ENCODE assay signal across 13 mouse cellular contexts in genomic region chr6:103201605-103202004, GRCm38 (mm10).
DNase-seq lines count a peak whose midpoint lies in the region; ATAC-seq and TF ChIP-seq lines count a peak whose summit lies in the region.
"Had no signal": no experiment of that assay in that cellular context is flagged by ENCODE, and none has a peak within 500 bp of the region (broad histone marks: within the 10 kb centered on the region; RNA-seq: fewer than 3 reads in every experiment).

No protein-coding gene starts in this region.

- no peaks in the 10 kb centered on the region for H3K4me1 ChIP-seq in lung, embryonic 14.5 days (ENCODE audit: insufficient read depth)
- H3K4me1 ChIP-seq: embryonic facial prominence, embryonic 15.5 days had no signal

- DNase-seq in gastrocnemius, adult 2 months: no peak
- DNase-seq in gastrocnemius, postnatal 4 days (ENCODE audit: low spot score in 2 of 2): no peak
- peak; percentile 86 for DNase-seq in lung, embryonic 14.5 days
- no peak for DNase-seq in lung, adult 18-20 months
- DNase-seq in embryo, embryonic 10.5 days (ENCODE audit: low spot score): peak; percentile 81
- DNase-seq in retina, embryonic 14.5 days (ENCODE audit: low spot score): peak; percentile 83
- no peak for DNase-seq in heart, postnatal 10 days
- DNase-seq in urinary bladder, postnatal 25 days (ENCODE audit: low spot score): no peak
- DNase-seq: adrenal gland, postnatal 25 days; kidney, adult 8-10 months had no signal

- no peak for ATAC-seq in lung, embryonic 14.5 days (ENCODE audit: insufficient read depth)

- no peak overlapping the region for H3K27ac ChIP-seq in gastrocnemius, adult 2 months
- H3K27ac ChIP-seq in lung, embryonic 14.5 days (ENCODE audit: low read depth): no peak overlapping the region
- H3K27ac ChIP-seq: embryonic facial prominence, embryonic 15.5 days; liver, embryonic 14.5 days; neural tube, embryonic 13.5 days had no signal

- H3K9ac ChIP-seq in lung, embryonic 14.5 days: no peak overlapping the region
- H3K9ac ChIP-seq: embryonic facial prominence, embryonic 15.5 days; liver, embryonic 14.5 days; neural tube, embryonic 13.5 days had no signal

- H3K4me2 ChIP-seq in lung, embryonic 14.5 days: no peak overlapping the region
- H3K4me2 ChIP-seq: embryonic facial prominence, embryonic 15.5 days; neural tube, embryonic 13.5 days had no signal

- intact Hi-C loops in gastrocnemius, adult 2 months (cut with DNase I): no loop called here
- intact Hi-C loops in heart, postnatal 10 days (cut with DNase I): loop anchor here (10.0 kb wide), 1 partner anchor 1547 kb away; no protein-coding TSS in a partner anchor

- no peaks in the 10 kb centered on the region for H3K9me3 ChIP-seq in lung, embryonic 14.5 days (ENCODE audit: low read depth, low read length)
- H3K9me3 ChIP-seq: embryonic facial prominence, embryonic 15.5 days; neural tube, embryonic 13.5 days had no signal

- 8% methylated on average over 1 of the region's 1 CpGs for WGBS in lung, embryonic 14.5 days

- H3K27me3 ChIP-seq in lung, embryonic 14.5 days (ENCODE audit: insufficient read depth, low read length): no peaks in the 10 kb centered on the region
- H3K27me3 ChIP-seq: embryonic facial prominence, embryonic 15.5 days; neural tube, embryonic 13.5 days had no signal

- TF ChIP-seq CTCF in gastrocnemius, adult 2 months (IDR thresholded peaks at IDR 0.05): peak; percentile 33
- TF ChIP-seq CTCF in lung, embryonic 14.5 days (IDR thresholded peaks at IDR 0.05; ENCODE audit: low read depth): peak; percentile 42; the same call in 1 of the 2 replicates

- no peak overlapping the region for H3K4me3 ChIP-seq in gastrocnemius, adult 2 months
- H3K4me3 ChIP-seq in lung, embryonic 14.5 days (ENCODE audit: low read depth, low read length): no peak overlapping the region
- H3K4me3 ChIP-seq: embryonic facial prominence, embryonic 15.5 days; neural tube, embryonic 13.5 days had no signal

- H3K36me3 ChIP-seq in lung, embryonic 14.5 days (ENCODE audit: insufficient read depth): no peaks in the 10 kb centered on the region
- H3K36me3 ChIP-seq: embryonic facial prominence, embryonic 15.5 days; neural tube, embryonic 13.5 days had no signal

Comparison
In these comparisons a context has a peak if more than half of its experiments do, and no peak if none do; other contexts are left out.
1. DNase-seq: peak in lung, embryonic 14.5 days (single experiment), embryo, embryonic 10.5 days (single experiment) and retina, embryonic 14.5 days (single experiment); none in gastrocnemius, adult 2 months (single experiment), gastrocnemius, postnatal 4 days (0 of 2), lung, adult 18-20 months (0 of 2), heart, postnatal 10 days (0 of 2) and urinary bladder, postnatal 25 days (single experiment).